Mouse (Mus musculus) ES-Bruce4 (cell line): Measurements from ENCODE around the gene Acadm.

ENCODE experiments used
- CTCF ChIP-seq: IDR thresholded peaks from one replicate; pipeline ENCODE4 v1.8.1; 2011; ENCODE audit warnings: low read depth, low read length
- EP300 ChIP-seq: IDR thresholded peaks from 2 replicates; pipeline ENCODE4 v1.6.1; 2011; ENCODE audit warnings: low read depth, low read length; ENCODE audit not compliant: insufficient read depth
- POLR2A ChIP-seq: IDR thresholded peaks from one replicate; pipeline ENCODE4 v1.8.1; 2011; ENCODE audit warnings: low read length; ENCODE audit not compliant: insufficient read depth

- no peak for TF ChIP-seq POLR2A
- TF ChIP-seq CTCF: no peak
- no peak for TF ChIP-seq EP300
Observed at GRCm38 (mm10) chr3:153957916-153958315, 13.5 kb upstream of the Acadm start.
